Mouse (Mus musculus): ENCODE results near the gene 1700042G07Rik.

The 1700042G07Rik gene

DNA sequence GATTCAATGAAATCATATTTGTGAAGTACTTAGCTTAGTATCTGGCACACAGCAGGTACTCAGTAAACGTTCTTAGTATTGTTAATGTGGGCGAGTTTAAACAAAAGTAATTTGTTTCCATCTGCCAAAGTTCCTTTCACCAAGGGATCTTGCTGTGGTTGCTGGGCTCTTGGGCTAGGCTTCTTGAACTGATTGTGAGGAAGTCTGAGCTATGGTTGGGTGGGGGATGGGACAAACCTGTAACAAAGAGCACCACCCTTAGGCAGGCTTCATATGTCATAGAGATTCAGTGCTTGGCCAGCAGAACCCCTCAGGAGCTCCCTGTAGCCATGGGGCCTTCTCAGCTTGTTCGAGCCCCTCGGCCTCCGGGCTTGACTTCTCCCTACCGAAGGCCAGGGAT, at the start of gene 1700042G07Rik, which contains the start of gene Gm49337:
Gene 1700042G07Rik (plus strand): TSS at position 301 of the 400 bp plus-strand sequence.
Gene Gm49337 (plus strand): TSS at position 313 of the 400 bp plus-strand sequence.
- in situ Hi-C loops (cut with MboI, MseI): no loop called here

DNA sequence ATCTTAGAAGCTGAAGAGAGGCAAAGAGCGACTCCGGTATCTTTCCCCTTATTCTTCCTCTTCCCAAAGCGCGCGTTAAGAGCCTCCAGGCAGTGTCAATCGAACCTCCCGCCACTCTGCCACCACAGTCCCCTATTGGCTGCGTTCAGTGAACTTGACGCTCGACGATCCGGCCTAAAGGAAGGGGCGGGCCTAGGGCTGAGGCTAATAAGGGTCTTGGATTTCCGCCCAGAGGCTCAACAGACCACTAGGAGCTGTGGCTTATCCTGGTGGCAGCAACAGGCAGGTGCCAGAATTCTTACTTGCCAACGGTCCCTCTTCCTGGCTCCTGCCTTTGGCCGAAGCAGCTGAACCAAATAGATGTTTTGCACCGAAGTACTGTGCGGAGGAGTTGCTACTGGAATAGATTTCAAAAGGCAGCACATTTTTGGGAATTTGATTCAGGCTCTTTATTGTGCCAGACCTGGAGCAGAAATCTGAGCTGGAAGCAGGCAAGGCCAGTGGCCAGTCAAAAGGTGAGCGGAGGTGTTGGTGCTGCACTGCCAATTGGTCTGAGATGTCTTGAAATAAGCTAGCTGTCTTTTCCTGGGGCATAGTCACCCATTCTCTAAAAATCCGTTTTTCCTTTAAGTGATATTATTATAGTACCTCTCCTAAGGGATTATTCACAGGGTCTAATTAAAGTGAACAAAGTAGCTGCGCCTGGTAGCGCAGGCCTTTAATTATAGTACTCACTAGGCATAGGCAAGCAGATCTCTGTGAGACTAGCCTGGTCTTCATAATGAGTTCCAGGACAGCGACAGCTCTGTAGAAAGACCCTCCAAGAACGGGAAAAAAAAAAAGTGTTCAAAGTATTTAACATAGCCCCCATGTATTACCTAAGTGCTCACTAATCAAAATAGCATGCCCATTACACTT, 49.3 kb upstream of the 1700042G07Rik start, which contains the start of the genes Rad54l and Pomgnt1:
Gene Rad54l (minus strand): TSS at position 89 of the 918 bp plus-strand sequence.
Gene Pomgnt1 (plus strand): TSS at position 239 of the 918 bp plus-strand sequence.
- in situ Hi-C loops (cut with MboI, MseI): no loop called here

DNA sequence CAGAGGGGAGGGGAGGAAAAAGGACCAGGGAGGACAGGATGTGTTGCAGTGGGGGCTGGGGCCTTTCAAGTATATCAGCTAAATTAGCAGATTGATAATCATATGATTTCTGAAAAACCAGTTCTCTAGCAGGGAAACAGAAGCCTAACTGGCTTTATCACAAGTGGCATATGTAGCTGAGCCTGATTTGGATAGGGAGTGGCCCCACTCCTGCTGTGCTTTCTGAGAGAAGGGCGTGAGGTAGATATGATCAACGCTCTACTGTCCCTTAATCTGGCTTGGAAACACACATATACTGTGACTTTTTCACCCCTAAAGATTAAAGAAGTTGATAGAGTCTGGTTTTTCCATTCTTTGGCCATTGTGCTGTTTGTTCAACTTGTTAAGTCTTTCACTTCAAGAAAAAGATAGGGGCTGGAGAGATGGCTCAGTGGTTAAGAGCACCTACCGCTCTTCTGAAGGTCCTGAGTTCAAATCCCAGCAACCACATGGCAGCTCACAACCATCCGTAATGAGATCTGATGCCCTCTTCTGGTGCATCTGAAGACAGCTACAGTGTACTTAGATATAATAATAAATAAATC, 47.3 kb upstream of the 1700042G07Rik start:
- in situ Hi-C loops (cut with MboI, MseI): no loop called here

DNA sequence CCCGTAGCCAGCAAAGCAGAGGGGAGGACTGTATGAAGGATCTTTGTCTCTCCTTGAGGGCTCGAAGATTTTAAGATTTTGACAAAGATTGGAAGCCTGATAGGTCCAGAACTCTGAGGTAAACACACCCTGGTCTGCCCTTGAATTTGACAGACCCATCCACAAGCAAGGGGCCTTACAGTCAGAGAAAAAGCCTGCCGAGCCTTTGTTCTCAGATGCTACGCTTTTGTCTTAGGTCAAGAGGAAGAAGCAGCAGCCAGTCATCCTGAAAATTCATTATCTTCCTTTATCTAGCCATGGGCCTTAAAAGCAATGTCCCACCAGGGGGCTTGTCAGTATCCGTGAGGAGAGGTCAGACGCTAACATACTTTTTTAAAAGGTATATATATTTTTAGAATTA, 45.2 kb upstream of the 1700042G07Rik start:
- in situ Hi-C loops (cut with MboI, MseI): no loop called here

DNA sequence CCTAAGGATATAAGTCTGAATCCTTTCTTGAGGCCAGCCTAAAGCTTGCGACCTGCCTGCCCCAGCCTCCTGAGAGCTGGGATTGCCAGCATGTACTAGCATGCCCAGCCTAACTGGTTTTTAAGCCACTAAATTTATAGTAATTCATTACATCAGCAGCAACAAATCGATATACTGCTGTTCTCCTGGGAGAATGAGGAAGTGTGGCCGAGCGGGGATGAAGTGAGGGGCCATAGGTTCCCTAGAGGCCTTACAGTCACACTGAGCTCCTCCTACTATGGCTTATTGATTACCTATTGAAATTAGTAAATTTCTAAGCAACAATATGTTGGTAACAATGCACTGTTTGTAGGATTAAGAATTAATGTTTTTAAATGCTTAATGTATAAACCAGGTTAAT, 40.0 kb upstream of the 1700042G07Rik start:
- in situ Hi-C loops (cut with MboI, MseI): no loop called here

DNA sequence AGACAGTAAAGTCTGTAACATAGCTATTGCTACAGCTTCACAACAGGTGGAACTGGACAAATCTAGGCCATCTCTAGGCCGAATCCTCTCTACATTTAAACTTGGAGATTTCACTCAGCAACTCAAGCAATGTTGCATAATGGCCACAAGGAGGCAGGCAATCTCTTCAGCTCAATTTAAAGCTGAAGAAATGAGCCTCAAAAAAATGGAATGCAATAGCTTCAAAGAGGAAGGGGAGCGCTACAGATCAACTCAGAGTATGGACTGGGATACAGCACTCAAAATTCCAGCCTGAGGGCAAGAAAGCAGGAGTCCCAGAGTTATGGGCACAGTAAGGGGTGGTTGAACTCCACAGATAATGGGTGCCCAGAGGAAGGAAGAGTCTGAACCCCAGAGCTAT, 38.2 kb upstream of the 1700042G07Rik start:
- in situ Hi-C loops (cut with MboI, MseI): no loop called here

DNA sequence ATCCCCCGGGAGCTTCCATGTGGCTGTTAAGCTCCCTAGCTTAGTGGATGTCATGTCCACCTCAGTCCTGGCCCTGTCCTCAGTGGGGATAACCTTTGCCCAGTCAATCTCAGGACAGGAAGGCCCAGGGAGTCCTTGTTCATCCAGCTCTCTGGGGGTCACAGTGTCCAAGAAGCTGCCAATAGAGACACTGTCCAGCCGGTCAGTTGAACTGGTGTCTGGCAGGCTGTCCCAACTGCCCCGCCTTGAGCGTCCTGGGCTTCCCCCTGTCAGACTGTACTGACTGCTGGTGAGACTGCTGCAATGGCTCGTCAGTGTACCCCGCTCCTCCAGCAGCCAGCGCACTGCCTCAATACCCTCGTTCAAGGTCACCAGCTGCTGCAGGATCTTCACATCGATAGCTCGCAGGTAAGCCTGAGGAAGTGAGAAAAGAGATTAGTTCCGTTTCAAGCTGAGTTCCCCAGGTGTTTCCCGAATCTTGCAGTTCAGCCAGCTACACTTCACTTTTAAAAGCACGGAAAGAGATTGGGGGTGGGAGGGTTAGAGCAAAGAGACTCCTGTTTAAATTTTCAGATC, 35.7 kb upstream of the 1700042G07Rik start:
- in situ Hi-C loops (cut with MboI, MseI): no loop called here

DNA sequence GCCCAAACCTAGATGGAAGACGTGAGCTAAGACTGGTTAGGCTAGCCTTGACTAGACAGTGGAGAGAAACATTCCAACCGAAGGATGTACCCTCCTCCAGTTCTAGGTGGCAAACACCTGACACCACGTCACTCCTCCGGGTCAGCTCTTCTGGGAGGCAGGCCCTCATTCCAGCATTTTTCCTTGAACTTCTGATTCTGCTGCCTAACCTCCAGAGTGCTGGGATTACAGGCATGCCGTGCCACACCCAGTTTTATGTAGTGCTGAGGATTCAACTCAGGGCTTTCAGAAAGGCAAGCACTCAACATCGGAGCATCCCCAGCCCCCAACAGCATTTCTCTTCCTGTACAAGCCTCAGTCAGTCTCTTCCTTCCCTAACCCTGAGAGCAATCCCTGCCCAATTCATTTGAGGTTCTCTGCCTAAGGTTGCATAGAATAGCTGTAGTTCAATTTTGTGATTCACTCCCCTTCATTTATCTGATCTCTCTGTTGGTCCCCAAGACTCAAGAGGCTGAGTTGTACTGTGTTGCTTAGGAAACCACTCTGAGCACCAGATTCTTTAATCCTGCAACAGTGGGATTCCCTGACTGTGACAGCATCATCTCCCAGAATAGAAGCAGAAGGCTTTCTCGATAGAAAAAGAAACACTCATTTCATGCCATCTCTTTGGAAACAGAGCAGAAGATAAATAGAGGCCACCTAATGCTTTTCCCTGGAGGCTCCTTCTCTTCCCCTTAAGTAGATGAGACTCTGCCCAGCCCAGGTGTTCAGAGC, 32.2 kb upstream of the 1700042G07Rik start:
- in situ Hi-C loops (cut with MboI, MseI): no loop called here

DNA sequence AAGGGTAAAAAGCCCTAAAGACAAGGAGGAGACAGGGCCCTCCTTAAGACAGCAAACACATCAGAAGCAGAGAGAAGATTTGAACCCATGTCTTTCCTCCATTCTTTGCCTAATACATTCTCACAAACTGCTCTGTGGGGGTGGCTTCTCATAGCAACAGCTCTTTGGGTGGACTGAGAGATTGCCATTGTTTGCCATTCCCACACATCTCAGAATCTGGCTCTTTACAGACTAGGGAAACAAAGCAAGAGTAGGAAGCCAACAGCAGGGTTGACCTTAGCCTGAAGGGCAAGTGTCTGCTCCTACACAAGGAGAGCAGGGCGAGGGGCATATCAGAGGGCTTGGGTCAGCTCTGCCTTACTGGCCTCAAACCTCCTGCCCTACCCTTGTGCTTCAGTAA, 31.4 kb upstream of the 1700042G07Rik start:
- in situ Hi-C loops (cut with MboI, MseI): no loop called here

DNA sequence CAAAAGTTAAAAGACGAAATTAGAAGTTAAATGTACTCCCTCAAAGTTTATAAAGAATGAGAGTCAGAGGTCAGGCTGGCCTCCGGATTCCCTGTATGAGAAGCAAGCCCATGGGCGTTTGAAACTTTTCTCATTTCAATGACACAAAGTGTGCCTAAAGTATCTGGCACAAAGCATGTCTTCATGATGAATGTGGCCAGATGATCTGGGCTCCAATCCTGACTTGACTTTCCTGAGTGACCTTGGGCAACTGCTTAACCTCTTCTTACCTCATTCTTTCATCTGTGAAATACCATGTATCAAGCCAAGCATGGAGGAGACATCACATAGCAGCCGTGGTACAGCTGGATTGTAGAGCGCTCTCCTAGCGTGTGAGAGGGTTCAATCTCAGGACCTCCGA, 30.9 kb upstream of the 1700042G07Rik start:
- in situ Hi-C loops (cut with MboI, MseI): no loop called here

DNA sequence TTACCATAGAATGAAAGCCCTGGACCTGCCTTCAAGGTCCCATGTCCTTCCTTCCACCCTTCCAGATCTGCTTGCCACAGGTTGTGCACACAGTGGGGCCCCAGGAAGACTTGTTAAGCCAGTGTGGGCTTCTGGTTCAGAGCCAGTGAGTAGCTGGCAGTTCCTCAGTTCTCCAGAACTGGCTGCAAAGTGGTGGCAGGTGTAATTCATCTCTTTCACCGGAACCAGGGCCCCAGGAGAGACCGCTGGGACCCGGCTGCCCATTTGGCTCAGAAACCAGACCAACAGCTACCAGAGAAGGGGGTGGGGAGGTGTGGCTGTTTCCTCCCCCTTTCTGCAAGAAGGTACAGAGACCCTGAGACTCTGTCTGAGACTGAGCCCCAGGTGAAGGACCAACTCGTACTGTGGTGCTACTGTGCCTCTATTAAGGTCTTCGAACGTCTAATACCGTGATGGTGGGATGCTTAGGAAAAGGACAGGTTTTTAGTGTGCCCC, 29.8 kb upstream of the 1700042G07Rik start:
- in situ Hi-C loops (cut with MboI, MseI): no loop called here

DNA sequence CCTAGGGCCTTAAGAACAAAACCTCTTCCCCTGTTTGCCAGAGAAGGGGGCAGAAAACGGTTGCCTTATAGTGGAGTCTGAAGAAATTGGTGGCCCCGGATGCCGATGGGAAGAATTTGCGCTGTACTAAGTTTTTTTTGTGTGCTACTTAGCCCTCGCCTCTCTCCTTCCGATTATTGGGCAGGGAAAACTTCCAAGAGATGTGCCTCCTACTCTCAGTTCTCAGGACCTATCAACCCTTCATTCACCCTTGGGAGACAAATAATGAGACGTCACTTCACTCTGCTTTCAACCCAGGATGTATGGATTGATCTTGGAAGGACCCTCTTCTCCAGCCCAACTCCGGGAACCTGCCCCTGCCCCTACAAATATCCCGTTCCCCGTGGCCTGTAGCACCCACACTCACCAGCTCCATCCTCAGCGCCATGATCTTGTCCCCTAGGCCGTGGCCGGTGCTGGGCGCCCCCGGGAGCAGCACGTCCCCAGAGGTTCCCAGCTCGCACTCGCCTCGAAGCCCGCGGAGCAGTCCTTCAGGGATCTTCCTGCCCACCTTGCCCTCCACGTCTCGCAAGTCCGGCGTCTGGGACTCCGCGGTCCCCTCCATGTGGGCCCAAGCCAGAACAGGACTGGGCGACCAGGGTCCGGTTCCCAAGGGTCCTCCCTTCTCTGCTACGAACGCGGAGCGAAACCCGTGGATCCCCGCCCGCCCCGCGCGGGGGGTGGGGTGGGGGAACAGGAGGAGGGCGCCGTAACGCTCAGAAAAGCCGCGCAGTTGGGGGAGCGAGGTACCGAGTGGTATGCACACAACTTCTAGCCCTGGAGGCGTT, 29.1 kb upstream of the 1700042G07Rik start:
- in situ Hi-C loops (cut with MboI, MseI): no loop called here

DNA sequence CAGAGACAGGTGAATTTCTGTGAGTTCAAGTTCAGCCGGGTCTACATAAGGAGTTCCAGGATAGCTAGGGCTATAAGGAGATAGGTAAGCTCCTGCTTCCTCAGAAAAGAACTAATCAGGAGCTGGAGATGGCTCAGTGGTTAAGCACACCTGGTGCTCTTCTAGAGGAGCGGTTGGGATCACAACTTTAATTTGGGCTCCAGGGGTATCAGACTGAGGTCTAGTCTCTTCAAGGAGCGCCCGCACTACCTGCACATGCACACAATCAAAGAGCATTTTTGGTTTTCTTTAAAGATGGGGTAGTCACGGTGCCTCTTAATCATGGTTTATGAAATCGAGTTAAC, 23.4 kb upstream of the 1700042G07Rik start:
- in situ Hi-C loops (cut with MboI, MseI): no loop called here

DNA sequence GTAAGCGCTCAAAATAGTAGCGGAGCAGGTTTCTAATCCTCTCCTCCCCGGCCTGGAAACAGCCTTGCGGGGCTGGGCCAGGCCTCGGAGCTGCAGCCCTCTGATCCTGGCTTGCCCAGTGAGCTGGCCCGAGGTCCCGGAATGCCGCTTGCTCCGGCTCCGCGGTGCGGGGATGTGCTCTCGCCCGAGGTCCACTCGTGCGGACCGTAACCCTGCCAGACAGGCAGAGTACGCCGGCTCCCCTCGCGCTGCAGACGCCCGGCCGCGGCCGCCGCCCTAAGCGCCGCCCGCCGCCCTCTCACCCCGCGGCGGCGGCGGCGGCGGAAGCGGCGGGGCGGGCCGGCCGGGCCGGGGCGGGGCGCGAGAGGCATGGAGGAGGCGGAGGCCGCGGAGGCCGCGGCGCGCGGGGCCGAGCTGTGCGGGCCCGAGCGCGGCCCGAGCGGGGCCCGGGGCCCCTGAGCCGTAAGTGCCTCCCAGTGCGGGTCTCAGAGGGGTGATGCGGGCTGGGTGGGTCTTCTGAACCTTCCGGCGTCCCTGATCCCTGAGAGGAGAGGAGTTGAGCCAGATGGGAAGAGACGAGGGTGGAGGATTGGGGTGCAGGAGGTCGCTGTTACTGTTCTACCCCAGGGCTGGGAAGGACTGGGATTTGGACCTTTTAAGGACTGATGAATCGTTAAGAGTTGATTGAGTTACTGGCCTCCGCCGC, 22.9 kb upstream of the 1700042G07Rik start:
- in situ Hi-C loops (cut with MboI, MseI): no loop called here

DNA sequence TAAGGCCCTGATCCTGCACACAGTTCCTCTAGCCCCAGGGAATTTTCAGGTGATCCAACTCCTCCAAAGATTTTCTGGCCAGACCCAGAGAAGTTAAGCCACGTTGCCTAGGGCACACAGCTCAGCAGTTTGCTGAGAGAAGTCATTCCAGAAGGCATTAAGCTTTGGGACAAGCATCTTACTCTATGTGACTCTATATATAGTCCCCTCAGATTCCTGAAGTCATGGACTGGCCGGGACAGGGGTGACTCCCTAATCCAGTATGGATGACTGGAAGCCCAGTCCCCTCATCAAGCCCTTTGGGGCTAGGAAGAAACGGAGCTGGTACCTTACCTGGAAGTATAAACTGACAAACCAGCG, 22.3 kb upstream of the 1700042G07Rik start:
- in situ Hi-C loops (cut with MboI, MseI): no loop called here

DNA sequence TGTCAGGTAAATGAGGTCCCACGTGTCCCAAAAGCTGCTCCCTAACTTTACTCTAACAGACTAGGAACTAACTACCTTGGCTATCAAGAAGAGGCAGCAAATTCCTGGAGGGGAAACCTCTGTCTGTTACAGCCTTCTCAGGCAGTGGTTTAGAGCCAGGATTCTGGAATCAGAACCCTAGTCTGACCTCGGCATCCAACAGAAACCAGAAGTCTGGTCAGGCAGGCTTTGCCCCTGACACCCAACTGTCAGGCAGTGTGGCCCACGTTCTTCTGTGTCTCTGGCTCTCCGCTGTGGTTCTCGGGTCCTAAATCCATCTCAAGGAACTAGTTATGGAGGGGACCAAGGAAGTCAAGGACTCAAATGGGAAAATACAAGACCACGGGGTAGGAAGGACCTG, 21.9 kb upstream of the 1700042G07Rik start, which contains the start of gene Lurap1:
Gene Lurap1 (minus strand): TSS at position 101 of the 400 bp plus-strand sequence.
- in situ Hi-C loops (cut with MboI, MseI): no loop called here

DNA sequence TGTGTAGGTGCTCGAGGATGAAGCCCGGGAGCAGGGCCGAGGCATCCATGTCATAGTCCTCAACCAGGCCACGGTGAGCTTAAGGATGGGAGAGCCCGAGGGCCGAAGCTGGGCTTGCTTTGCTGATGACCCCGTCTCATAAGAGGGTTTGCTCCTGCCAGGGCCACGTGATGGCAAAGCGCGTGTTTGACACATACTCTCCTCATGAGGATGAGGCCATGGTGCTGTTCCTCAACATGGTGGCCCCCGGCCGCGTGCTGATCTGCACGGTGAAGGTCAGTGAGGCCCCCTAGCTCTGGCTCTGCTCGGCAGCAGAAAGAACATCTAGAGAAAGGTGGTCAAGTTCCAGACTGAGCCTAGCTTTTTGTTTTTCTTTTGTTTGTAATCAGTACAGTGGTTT, 20.5 kb upstream of the 1700042G07Rik start:
- in situ Hi-C loops (cut with MboI, MseI): no loop called here

DNA sequence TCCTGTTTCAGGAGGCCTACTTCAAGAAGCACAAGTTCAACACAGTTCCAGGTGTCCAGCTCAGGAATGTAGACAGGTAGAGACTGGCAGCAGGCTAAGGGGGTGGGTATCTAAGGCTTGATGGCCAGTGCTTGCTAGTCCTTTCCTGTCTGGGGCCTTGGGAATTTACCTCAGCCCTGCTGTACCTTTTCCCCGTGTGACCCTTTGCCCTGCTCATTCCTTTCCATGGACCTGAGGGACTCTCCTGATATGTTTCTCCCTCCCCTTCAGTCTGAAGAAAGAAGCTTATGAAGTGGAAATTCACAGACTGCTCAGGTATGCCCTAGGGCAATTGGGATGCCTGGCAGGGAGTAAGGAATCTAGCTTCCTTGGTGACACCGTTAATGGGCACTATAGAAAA, 15.3 kb upstream of the 1700042G07Rik start:
- in situ Hi-C loops (cut with MboI, MseI): no loop called here

DNA sequence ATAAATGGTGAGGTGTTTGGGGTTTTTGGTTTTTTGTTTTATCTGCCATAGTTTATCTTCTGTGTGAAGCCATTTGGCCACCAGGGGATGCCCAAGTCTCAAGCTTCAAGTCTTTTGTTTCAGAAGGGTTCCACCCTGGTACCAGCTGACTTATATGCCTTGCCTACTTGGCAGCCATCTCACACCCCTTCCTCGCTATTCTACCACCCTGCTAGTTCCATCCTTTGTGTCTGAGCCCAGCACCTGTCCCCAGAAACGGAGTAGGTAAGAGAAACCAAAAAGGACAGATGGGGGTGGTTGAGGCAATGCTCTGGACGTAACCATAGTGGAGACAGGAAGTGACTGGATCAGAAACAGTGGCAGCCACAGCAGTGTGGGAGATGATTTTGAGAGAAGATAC, 13.3 kb upstream of the 1700042G07Rik start:
- in situ Hi-C loops (cut with MboI, MseI): no loop called here

DNA sequence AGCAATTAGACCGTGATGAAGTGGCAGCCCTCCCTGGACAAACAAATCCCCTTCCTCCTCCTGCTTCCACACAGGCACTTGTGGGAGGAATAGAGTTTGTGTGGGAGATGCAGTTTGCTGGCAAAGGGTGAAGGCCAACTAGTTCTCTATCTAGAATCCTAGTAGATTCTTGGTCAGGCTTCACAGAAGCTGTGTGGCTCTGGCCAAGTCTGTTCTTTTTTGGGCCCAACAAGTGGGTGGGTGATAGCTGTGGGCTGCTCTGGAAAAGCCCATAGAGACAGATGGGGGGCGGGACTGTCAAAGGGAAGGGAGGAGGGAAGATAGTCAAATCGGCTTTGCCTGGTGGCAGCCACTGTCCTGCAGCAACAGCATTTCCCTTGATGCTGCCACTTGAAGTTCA, 12.4 kb upstream of the 1700042G07Rik start:
- in situ Hi-C loops (cut with MboI, MseI): no loop called here
